ENCODE assay signal across 9 mouse cellular contexts in the genomic region with DNA sequence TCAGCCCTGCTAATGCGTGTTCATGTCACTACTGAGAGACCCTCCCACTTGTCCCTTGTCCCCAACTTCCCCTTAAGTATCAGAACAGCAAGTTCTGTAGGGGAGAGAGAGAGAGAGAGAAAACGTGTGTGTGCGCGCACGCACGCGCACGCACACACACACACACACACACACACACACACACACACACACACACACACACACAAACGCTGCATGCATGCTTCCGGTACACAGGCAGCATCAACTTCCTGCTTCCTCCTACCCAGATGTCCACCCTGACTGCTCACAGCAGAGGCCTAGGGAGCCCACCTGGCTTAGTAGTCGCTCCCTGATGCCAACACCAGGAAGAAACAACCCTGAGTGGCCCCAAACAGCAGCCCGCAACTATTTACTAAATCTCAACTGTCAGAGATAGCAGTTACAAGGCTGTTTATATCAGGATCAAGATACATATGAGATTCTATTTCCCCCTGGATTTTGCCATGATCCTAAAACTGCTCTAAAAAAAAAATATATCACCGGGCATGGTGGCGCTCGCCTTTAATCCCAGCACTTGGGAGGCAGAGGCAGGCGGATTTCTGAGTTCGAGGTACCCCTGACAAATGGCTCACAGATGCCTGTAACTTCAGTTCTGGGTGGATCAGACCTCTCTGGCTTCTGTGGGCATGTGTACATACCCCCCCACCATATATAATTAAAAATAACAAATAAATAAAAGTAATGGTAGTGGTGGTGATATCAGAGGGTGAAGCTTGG. TPM values are rescaled to one million over a fixed set of nuclear protein-coding genes. Genes with fewer than 3 reads are reported as not detected.
DNase-seq lines count a peak whose midpoint lies in the region; ATAC-seq and TF ChIP-seq lines count a peak whose summit lies in the region.
"Had no signal": no experiment of that assay in that cellular context is flagged by ENCODE, and none has a peak within 500 bp of the region (broad histone marks: within the 10 kb centered on the region; RNA-seq: fewer than 3 reads in every experiment).

No protein-coding gene starts in this region.

- H3K27ac ChIP-seq in CH12.LX (ENCODE audit: insufficient read depth, low read depth) = no peak overlapping the region
- no peak overlapping the region for H3K27ac ChIP-seq in forebrain, postnatal 0 days (ENCODE audit: low read depth, low read length)
- H3K27ac ChIP-seq: embryonic facial prominence, embryonic 15.5 days had no signal

- TF ChIP-seq POLR2A in CH12.LX (IDR thresholded peaks at IDR 0.05; ENCODE audit: low read depth, low read length) = no peak

- no peak overlapping the region for H3K9ac ChIP-seq in CH12.LX (ENCODE audit: insufficient read depth, low read depth)
- H3K9ac ChIP-seq in forebrain, postnatal 0 days = no peak overlapping the region
- H3K9ac ChIP-seq: embryonic facial prominence, embryonic 15.5 days had no signal

- ATAC-seq in neutrophil, adult 5-6 weeks (ENCODE audit: extremely low read depth, insufficient number of reproducible peaks, low FRiP score, poor library complexity, severe bottlenecking) = peak; percentile 25; the same call in 1 of the 2 replicates
- ATAC-seq in forebrain, postnatal 0 days = no peak

- no peak overlapping the region for H3K4me3 ChIP-seq in CH12.LX (replicated peaks in 1 of 3; ENCODE audit: low read depth in 2 of 3, low read length in 2 of 3, poor library complexity in 1 of 3)
- no peak overlapping the region for H3K4me3 ChIP-seq in forebrain, postnatal 0 days (ENCODE audit: low read depth, low read length)
- H3K4me3 ChIP-seq: embryonic facial prominence, embryonic 15.5 days had no signal

- no peaks in the 10 kb centered on the region for H3K9me3 ChIP-seq in CH12.LX (replicated peaks; ENCODE audit: low read length)
- H3K9me3 ChIP-seq in forebrain, postnatal 0 days (ENCODE audit: low read length) = no peaks in the 10 kb centered on the region
- H3K9me3 ChIP-seq: embryonic facial prominence, embryonic 15.5 days had no signal

- TF ChIP-seq RAD21 in CH12.LX (IDR thresholded peaks at IDR 0.05; ENCODE audit: low read depth, low read length) = no peak

- peak; percentile 28 to 38 for DNase-seq in heart, postnatal 10 days
- DNase-seq in heart, adult 9 months (ENCODE audit: low spot score in 2 of 2) = no peak
- peak; percentile 46 for DNase-seq in CH12.LX (ENCODE audit: extremely low read depth)
- DNase-seq in kidney, postnatal 4 days = peak; percentile 21 to 38
- DNase-seq in cerebellum, adult 9-10 months = no peak
- no peak for DNase-seq in frontal cortex, postnatal 25 days (ENCODE audit: low spot score in 2 of 2)
- DNase-seq in forebrain, postnatal 0 days = no peak

- H3K4me1 ChIP-seq in CH12.LX (ENCODE audit: control insufficient read depth in 1 of 2, insufficient read depth in 2 of 2) = peaks cover 27 to 60% of the 10 kb centered on the region in 2 experiments
- H3K4me1 ChIP-seq in forebrain, postnatal 0 days (ENCODE audit: insufficient read depth) = peaks cover 14% of the 10 kb centered on the region

- no peak overlapping the region for H3K4me2 ChIP-seq in CH12.LX (ENCODE audit: insufficient read depth, low read depth, poor library complexity, severe bottlenecking)
- H3K4me2 ChIP-seq in forebrain, postnatal 0 days (ENCODE audit: low read depth) = no peak overlapping the region
- H3K4me2 ChIP-seq: embryonic facial prominence, embryonic 15.5 days had no signal

- dilution Hi-C loops in CH12.LX (cut with MboI; ENCODE audit: extremely low pct_ligation_motif_present, extremely low pct_unique_long_range_greater_than_20kb, low sequenced_read_pairs) = no loop called here

- in situ Hi-C loops in CH12.LX (cut with MboI; ENCODE audit: low pct_ligation_motif_present, low pct_unique_long_range_greater_than_20kb, low sequenced_read_pairs) = no loop called here

- WGBS in forebrain, postnatal 0 days = 91% methylated on average over 17 of the region's 17 CpGs

- intact Hi-C loops in heart, postnatal 10 days (cut with DNase I) = no loop called here

- H3K36me3 ChIP-seq in CH12.LX (replicated peaks in 1 of 2; ENCODE audit: control insufficient read depth in 1 of 2, insufficient read depth in 1 of 2, low read length in 1 of 2) = peaks cover 23 to 53% of the 10 kb centered on the region in 2 experiments
- peaks cover 21% of the 10 kb centered on the region for H3K36me3 ChIP-seq in forebrain, postnatal 0 days (ENCODE audit: insufficient read depth)

- peaks cover 30% of the 10 kb centered on the region for H3K79me2 ChIP-seq in CH12.LX (replicated peaks; ENCODE audit: control insufficient read depth, extremely low read depth, insufficient read depth, poor library complexity, severe bottlenecking)

- no peak for TF ChIP-seq CTCF in CH12.LX (conservative IDR thresholded peaks at IDR 0.05 in 1 of 2, IDR thresholded peaks at IDR 0.05 in 1 of 2; ENCODE audit: low read depth in 2 of 2, low read length in 2 of 2)
- TF ChIP-seq CTCF in forebrain, postnatal 0 days (IDR thresholded peaks at IDR 0.05; ENCODE audit: low read depth) = no peak

- no peak for TF ChIP-seq EP300 in CH12.LX (IDR thresholded peaks at IDR 0.05; ENCODE audit: low read length)

- no peaks in the 10 kb centered on the region for H3K27me3 ChIP-seq in CH12.LX (replicated peaks)
- no peaks in the 10 kb centered on the region for H3K27me3 ChIP-seq in forebrain, postnatal 0 days (ENCODE audit: insufficient read depth, low read length)
- H3K27me3 ChIP-seq: embryonic facial prominence, embryonic 15.5 days had no signal

TF ChIP-seq in CH12.LX, 34 proteins besides CTCF, POLR2A, EP300 and RAD21 (continues in another document):
- TF ChIP-seq BHLHE40 (IDR thresholded peaks at IDR 0.05; ENCODE audit: low read depth, low read length) (peak; percentile 67), ELF1 (IDR thresholded peaks at IDR 0.05; ENCODE audit: low read depth, low read length) (peak; percentile 81), E2F4 (IDR thresholded peaks at IDR 0.05; ENCODE audit: insufficient replicate concordance, low read depth, low read length) (no peak), JUN (IDR thresholded peaks at IDR 0.05; ENCODE audit: insufficient read depth, low read depth, low read length) (no peak), MXI1 (IDR thresholded peaks at IDR 0.05; ENCODE audit: low read depth, low read length) (peak; percentile 60; the same call in 1 of the 2 replicates), USF1 (IDR thresholded peaks at IDR 0.05; ENCODE audit: low read depth, low read length) (no peak), ZC3H11A (IDR thresholded peaks at IDR 0.05; ENCODE audit: low read depth, low read length) (no peak), NELFE (IDR thresholded peaks at IDR 0.05; ENCODE audit: low read depth, low read length) (no peak), SMC3 (IDR thresholded peaks at IDR 0.05; ENCODE audit: low read depth, low read length) (no peak), ZNF384 (IDR thresholded peaks at IDR 0.05; ENCODE audit: low read depth, low read length) (no peak), NRF1 (IDR thresholded peaks at IDR 0.05; ENCODE audit: low read depth, low read length) (peak; percentile 53), JUND (conservative IDR thresholded peaks at IDR 0.05; ENCODE audit: low read depth, low read length) (no peak), IRF4 (IDR thresholded peaks at IDR 0.05; ENCODE audit: low read depth, low read length) (0 out of 2 replicates have a peak, but pooled peaks have one; percentile 19), TCF12 (IDR thresholded peaks at IDR 0.05; ENCODE audit: low read depth, low read length) (peak; percentile 33; the same call in 1 of the 2 replicates), POLR2AphosphoS2 (IDR thresholded peaks at IDR 0.05; ENCODE audit: low read depth, low read length) (no peak), GABPA (IDR thresholded peaks at IDR 0.05; ENCODE audit: insufficient replicate concordance, low read depth, low read length) (no peak), SIN3A (IDR thresholded peaks at IDR 0.05; ENCODE audit: low read length) (peak; percentile 60; the same call in 1 of the 2 replicates)

RNA-seq across cellular contexts. Expression of a gene that starts 3.5 kb away (rescaled TPM):
- 10 to 100 TPM; 58.9 to 66.7 TPM for total RNA-seq in heart, postnatal 10 days (2021)
- total RNA-seq in CH12.LX (2012; rRNA removed) (44.6 and 47.8 TPM in 2 replicates), CH12.LX (2014; rRNA removed) (28.1 and 33.5 TPM in 2 replicates)
- 58.8 and 60.3 TPM in 2 replicates for polyA plus RNA-seq in CH12.LX (2012; ENCODE audit: insufficient read length, low read depth)
- 321 and 387 TPM in 2 replicates for total RNA-seq in neutrophil, adult 5-6 weeks (2017)
- total RNA-seq in forebrain, postnatal 0 days (2014; rRNA removed) = 70.8 and 72.6 TPM in 2 replicates
- 18.5 and 25.2 TPM in 2 replicates for polyA plus RNA-seq in forebrain, postnatal 0 days (2015; fragmentation: Nextera tagmentation; extraction: Ambion mirVana)

RNA-seq across cellular contexts. Expression of a gene that starts 19.4 kb away (rescaled TPM):
- 10 to 100 TPM; 37.5 to 38.4 TPM for total RNA-seq in heart, postnatal 10 days (2021)
- 194 and 278 TPM in 2 replicates for total RNA-seq in CH12.LX (2012; rRNA removed)
- total RNA-seq in CH12.LX (2014; rRNA removed) = 339 and 372 TPM in 2 replicates
- polyA plus RNA-seq in CH12.LX (2012; ENCODE audit: insufficient read length, low read depth) = 231 and 232 TPM in 2 replicates
- total RNA-seq in neutrophil, adult 5-6 weeks (2017) = 47.5 and 56.8 TPM in 2 replicates
- 54.1 and 58.4 TPM in 2 replicates for total RNA-seq in forebrain, postnatal 0 days (2014; rRNA removed)
- polyA plus RNA-seq in forebrain, postnatal 0 days (2015; fragmentation: Nextera tagmentation; extraction: Ambion mirVana) = 76.3 and 79.5 TPM in 2 replicates

RNA-seq across cellular contexts. Expression of a gene that starts 29.1 kb away (rescaled TPM):
- under 1 TPM; 0.20 to 0.53 TPM for total RNA-seq in heart, postnatal 10 days (2021)
- 3.3 and 4.0 TPM in 2 replicates for total RNA-seq in CH12.LX (2012; rRNA removed)
- not detected in 2 replicates for total RNA-seq in CH12.LX (2014; rRNA removed)
- 2.6 and 7.6 TPM in 2 replicates for polyA plus RNA-seq in CH12.LX (2012; ENCODE audit: insufficient read length, low read depth)
- 7.2 and 10.8 TPM in 2 replicates for total RNA-seq in neutrophil, adult 5-6 weeks (2017)
- total RNA-seq in forebrain, postnatal 0 days (2014; rRNA removed) = 0.46 and 0.57 TPM in 2 replicates
- 0.20 and 0.27 TPM in 2 replicates for polyA plus RNA-seq in forebrain, postnatal 0 days (2015; fragmentation: Nextera tagmentation; extraction: Ambion mirVana)

RNA-seq across cellular contexts. Expression of a gene that starts 43.1 kb away (rescaled TPM):
- 10 to 100 TPM; 46.1 to 48.7 TPM for total RNA-seq in heart, postnatal 10 days (2021)
- total RNA-seq in CH12.LX (2012; rRNA removed) (21.2 and 25.8 TPM in 2 replicates), CH12.LX (2014; rRNA removed) (21.0 and 24.4 TPM in 2 replicates)
- 22.6 and 24.2 TPM in 2 replicates for polyA plus RNA-seq in CH12.LX (2012; ENCODE audit: insufficient read length, low read depth)
- total RNA-seq in neutrophil, adult 5-6 weeks (2017) = 7.4 and 9.8 TPM in 2 replicates
- 77.8 and 85.3 TPM in 2 replicates for total RNA-seq in forebrain, postnatal 0 days (2014; rRNA removed)
- 119 and 135 TPM in 2 replicates for polyA plus RNA-seq in forebrain, postnatal 0 days (2015; fragmentation: Nextera tagmentation; extraction: Ambion mirVana)

RNA-seq across cellular contexts. Expression of a gene that starts 45.6 kb away (rescaled TPM):
- total RNA-seq in heart, postnatal 10 days (2021) = 10 to 100 TPM; 66.0 to 68.1 TPM
- total RNA-seq in CH12.LX (2012; rRNA removed) = 23.6 and 27.4 TPM in 2 replicates
- total RNA-seq in CH12.LX (2014; rRNA removed) = 0.54 and 0.66 TPM in 2 replicates
- 3.7 and 5.9 TPM in 2 replicates for polyA plus RNA-seq in CH12.LX (2012; ENCODE audit: insufficient read length, low read depth)
- 1,105 and 1,130 TPM in 2 replicates for total RNA-seq in neutrophil, adult 5-6 weeks (2017)
- 9.2 and 9.9 TPM in 2 replicates for total RNA-seq in forebrain, postnatal 0 days (2014; rRNA removed)
- polyA plus RNA-seq in forebrain, postnatal 0 days (2015; fragmentation: Nextera tagmentation; extraction: Ambion mirVana) = 6.7 and 9.2 TPM in 2 replicates

Comparison
In these comparisons a context has a peak if more than half of its experiments do, and no peak if none do; other contexts are left out.
1. DNase-seq: peak in heart, postnatal 10 days (2 of 2), CH12.LX (single experiment) and kidney, postnatal 4 days (2 of 2); none in heart, adult 9 months (0 of 2), cerebellum, adult 9-10 months (single experiment), frontal cortex, postnatal 25 days (0 of 2) and forebrain, postnatal 0 days (single experiment).